Mouse (Mus musculus): ENCODE results near the gene Gm7030.
A peak's percentile ranks its signal among the peaks of the same experiment; 100 is the strongest.
"Not testable (repeated sequence)": the region's sequence is repeated elsewhere in the genome, so short reads cannot be mapped to it uniquely, and the experiment has no call there.

The Gm7030 gene

DNA sequence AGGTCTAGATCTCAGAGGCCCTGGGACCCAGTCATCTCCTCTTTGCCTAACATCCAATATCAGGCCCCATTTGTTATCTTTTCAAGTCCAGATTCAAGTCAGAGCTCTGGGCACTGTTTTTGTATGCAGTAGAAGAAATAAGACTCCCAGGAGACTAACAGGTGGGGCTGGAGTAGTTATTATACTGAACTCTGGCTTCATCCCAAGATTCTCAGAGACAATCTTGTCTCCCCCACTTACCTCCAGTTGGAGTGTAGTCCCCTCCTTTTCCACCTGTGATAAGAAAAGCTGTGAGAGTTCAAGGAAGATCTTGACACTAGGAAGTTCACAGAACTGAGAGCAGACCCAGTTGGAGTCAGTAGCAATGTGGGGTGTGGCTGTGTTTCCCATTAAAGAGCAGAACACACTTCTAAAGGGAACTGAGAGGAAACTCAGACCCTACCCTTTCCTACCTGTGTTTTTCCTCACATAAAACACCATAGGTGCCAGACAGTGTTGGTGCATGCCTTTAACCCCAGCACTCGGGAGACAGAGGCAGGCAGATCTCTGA is 7.1 kb upstream of the Gm7030 start:
- not testable (repeated sequence) for DNase-seq (ENCODE audit: extremely low read depth, insufficient read length, low spot score)

DNA sequence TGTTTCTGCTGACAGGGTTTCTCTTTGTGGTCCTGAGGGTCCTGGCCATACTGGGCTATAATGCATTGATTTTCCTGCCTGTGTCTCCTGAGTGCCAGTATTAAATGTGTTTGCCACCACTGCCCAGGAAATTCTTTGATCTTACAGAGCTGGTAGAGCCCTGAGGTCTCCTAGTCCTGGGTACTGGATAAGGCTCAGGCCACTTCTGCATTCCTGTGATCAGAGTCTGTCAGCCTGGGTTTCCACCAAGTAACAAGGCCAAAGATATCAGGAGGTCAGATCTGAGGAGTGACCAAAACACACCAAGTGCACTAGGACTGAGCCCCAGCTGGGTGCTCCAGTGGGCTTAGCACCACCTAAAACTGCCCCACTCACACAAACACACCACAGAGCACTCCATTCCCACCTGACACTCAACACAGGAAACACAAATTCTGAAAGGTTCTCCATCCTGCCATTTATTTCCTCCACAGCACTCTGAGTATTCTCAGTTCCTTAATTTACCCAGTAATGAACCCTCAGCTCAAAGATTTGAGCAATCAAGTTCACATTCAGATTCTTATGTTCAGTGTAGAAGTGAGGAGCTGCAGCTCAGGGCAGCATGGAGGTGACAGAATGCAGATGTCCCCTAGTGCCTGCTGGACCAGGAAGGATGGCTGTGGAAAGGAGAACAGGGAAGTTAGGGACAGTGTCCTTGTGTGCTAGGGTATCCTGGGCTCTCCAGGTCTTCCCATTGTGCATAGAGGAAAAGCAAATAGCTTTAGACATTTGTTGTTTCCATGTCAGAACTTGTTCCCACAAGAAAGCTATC is 6.4 kb upstream of the Gm7030 start:
- DNase-seq (ENCODE audit: extremely low read depth, insufficient read length, low spot score) = not testable (repeated sequence)

DNA sequence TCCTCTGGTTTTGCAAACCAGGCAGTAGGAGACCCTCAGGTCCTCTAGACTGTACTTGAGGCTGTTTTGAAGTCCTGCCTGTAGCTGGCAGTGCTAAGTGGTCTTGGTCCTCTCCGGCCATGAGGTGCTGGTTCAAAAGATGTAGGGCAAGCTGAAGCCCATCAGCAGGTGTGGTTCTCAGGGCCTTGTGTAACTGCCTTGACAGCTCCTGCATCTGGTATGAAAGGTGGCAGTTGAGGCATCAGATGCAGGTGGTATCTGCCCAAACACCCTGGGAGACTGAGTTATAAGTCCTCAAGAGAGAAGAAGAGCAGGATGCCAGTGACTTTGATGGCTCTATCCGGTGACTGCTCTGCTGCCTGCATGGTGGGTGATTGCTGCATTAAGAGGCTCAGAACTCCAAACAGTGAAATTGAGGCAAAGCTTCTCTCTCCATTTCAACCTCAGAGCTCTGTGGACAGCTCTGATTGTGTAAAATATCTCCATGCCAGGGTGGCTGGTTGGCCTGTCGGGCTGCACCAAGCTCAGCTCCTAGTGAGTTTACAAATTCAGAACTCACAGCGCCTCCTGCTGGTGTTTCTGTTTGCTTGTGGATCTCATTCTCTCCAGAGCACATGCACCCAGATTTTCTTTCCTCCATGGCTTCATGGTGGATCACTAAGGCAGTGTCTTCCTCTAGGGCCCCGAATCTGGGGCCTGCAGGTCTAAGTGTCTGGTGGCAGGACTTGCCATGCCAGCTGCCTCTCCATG is 2.5 kb upstream of the Gm7030 start:
- no peak for DNase-seq (ENCODE audit: extremely low read depth, insufficient read length, low spot score)

DNA sequence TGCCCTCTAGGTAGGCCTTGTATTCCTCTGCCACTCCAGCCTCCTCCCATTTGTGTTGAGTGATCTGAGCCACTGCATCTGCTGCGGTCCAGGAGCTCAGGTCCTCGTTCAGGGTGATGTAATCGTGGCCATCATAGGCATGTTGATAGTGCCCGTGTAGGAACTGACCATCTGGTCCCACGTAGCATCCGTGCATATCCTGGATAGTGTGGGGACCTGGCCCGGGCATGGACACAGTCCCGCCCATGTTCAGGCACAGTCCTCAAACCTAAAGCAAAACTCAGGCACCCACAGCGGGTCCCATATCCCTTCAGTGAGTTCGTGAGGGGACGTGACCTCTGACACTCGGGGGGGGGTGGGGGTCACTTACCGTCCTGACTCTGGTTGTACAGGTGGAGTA is 700 bp downstream of the Gm7030 start:
- DNase-seq (ENCODE audit: extremely low read depth, insufficient read length, low spot score) = not testable (repeated sequence)

DNA sequence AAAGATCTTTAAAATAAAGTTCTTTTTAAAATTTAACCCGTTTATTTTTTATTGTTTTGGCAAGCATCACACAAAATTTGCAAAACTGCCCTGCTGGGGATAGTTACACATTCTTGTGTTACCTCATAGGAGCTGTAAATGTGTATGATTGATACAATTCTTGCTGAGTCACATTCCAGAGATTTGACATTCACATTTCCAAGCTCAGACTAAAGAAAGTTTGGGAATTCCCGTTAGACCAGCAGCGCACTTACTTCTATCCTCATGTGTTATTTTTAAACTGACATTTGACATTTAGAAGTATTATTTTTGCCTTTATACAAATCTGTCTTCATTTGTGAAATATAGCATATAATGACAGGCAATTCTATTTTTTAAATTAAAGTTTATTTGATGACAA is 5.1 kb downstream of the Gm7030 start:
- not testable (repeated sequence) for DNase-seq (ENCODE audit: extremely low read depth, insufficient read length, low spot score)

DNA sequence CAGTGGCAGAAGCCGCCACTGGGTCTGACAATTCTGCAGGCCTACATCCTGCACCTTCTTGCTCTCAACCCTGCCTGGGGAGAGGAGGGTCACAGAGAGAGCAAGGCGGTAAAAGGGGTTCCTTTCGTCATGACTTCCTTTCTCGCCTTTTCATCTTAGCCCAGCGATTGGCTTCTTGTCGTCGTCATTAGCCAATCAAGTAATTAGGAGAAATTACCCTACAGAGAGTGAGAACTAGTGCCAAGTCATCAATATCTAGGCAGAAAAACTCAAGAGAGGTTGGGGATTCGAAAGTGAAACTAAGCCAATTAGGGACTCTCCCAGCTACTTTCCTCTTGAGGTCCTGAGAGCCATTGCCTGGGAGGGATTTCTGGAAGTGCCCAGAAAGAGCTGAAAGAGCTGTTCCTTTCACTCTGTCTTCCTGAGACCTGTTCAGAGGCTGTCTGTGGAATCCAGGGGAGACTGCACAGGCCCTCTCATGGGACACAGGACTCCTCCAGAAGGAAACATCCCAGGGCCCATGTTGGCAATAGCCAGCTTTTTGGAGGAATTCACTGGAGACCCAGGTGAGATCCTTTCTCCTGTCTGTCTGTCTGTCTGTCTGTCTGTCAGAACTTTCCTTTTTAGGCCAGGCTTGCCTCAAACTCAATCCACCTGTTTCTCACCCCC is 7.7 kb downstream of the Gm7030 start, which contains the start of gene Gm19684:
Gene Gm19684 (plus strand): TSS at position 327 of the 669 bp plus-strand sequence.
- peak; percentile 53 for DNase-seq (ENCODE audit: extremely low read depth, insufficient read length, low spot score)

DNA sequence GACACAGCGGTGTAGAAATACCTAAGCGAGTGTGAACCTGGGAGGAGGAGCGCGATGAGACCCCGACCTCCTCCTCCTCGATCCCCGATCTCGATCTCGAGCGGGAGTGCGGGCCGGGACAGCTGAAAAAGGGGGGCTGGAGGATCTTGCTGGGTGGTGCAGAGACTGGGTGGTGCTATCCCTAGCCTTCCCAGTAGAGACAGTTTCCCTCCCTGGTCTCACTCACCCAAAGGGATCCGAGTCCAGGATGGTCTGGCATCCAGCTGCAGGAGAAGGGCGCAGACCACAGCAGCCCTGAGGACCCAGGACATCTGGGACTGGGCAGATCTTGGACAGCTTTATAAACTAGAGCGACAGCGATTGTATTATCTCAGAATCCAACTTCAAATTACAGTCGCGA is 8.4 kb downstream of the Gm7030 start:
- not testable (repeated sequence) for DNase-seq (ENCODE audit: extremely low read depth, insufficient read length, low spot score)

DNA sequence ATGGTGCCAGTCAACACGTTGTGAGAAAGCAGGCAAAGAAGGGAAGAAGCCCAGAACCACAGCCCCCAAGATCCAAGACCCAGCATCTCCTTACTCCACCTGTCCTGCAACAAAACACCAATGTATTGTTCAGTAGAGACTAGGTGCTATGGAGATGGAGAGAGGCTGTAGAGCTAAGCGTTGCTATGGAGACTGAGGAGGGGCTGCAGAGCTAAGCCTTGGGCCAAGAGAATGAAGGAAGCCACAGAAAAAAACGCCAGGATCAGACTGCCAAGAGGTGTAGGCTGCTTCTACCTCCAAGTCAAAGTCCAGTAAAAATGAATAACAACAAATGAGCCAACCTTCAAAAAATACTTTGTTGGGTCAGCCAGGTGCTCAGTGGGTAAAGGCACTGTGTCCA is 12.7 kb downstream of the Gm7030 start:
- DNase-seq (ENCODE audit: extremely low read depth, insufficient read length, low spot score) = not testable (repeated sequence)

DNA sequence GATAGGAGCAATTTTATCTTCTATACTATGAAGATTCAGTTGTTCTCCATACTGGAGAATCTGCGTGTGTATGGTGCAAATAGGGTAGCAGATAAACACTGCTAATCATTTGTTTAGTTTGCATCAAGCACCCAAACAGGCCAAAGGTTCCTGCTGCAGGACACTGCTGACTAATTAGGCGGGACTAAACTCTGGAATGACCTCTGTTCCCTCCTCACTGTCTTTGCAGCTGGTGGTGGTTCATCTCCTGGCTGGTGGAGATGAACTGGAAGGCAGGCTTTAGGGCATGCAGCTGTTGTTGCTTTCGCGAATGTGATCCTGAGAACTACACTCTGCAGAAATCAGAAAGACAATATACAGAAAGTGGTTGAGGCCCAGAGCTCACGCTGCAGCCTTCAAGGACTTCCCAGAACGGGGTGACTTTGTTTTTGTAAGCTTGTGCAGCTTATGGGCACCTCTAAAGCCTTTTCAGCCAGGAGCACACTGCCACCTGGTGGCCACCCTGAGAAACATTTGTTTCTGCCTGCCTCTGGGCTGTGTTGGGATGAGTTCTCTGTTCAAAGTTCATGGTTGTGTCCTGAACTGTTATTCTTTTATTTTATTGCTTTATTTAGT is 15.1 kb downstream of the Gm7030 start:
- DNase-seq (ENCODE audit: extremely low read depth, insufficient read length, low spot score) = not testable (repeated sequence)

DNA sequence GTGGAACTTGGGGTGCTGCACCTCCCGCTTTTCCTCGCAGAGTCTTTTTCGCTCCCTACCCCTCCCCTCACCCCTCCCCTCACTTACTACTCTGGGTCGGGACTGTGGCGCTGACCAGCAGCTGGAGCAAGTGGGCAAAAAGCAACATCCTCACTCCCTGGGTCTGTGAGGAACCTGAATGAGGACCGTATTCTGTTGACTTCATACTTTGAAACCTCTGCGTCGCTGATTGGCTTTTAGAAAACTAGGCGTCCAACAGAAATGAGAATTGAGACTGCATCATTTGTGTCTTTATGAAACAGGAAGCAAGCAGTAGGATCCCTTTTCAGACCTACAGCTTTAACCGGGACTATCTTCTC is 17.7 kb downstream of the Gm7030 start:
- DNase-seq (ENCODE audit: extremely low read depth, insufficient read length, low spot score) = not testable (repeated sequence)

DNA sequence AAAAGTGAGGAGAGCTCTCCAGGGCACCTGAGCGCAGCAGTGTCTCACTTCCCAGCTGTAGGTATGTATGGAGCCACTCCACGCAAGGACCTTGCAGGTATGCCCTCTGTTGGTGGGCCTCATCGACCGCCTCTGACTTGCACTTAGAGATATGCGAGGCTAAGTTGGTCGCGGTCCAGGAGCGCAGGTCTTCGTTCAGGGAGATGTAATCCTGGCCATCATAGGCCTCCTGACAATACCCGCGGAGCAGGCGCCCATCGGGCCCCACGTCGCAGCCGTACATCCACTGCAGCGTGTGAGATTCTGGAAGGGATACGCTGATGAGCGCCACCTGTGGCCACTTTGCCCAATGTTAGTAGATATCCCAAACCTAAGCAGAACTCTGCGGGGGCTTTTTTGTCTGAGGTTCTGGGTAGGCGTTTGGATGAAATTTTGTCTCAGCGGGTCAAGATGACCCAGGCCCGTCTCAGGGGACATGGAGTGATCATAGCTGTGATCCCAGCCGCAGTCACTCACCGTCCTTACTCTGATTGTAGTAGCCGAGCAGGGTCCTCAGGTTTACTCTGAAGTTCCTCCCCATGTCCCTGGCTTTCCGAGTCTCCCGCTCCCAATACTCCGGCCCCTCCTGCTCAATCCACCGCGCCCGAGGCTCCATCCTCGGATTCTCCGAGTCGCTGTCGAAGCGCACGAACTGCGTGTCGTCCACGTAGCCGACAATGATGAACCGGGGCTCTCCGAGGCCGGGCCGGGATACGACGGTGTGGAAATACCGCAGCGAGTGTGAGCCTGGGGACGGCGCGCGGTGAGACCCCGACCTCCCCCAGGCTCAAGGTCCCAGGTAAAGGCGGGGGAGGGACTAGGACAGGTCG is 18.4 kb downstream of the Gm7030 start:
- DNase-seq (ENCODE audit: extremely low read depth, insufficient read length, low spot score) = not testable (repeated sequence)

DNA sequence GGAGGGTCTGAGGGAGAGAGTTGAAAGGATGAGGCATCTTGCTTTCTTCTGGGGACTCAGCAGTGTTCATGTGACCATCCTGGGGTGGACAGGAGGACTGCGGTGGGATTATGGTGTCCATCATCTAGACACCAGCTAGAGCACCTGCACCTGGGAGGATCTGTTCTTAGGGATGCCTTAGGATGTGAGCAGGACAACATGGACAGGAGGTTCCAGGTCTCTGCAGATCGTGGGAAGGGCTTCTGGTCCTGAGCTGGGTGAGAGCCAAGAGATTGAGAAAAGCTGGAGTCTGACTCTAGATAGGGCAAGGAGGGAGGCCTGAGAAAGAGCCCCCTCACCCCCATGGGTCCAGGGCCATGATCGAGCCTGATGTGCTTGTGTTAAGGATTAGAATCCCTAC is 19.1 kb downstream of the Gm7030 start:
- not testable (repeated sequence) for DNase-seq (ENCODE audit: extremely low read depth, insufficient read length, low spot score)

DNA sequence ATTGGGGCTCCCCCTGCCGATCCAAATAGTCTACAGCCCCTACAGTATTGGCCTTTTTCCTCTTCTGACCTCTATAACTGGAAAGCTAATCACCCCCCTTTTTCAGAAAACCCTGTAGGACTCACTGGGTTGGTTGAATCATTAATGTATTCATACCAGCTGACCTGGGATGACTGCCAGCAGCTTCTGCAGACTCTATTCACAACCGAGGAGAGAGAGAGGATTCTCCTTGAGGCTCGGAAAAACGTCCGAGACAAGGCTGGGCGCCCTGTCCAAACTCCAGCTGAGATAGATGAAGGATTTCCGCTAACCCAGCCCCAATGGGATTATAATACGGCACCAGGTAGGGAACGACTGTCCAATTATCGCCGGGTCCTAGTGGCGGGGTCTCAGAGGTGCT is 27.1 kb downstream of the Gm7030 start:
- DNase-seq (ENCODE audit: extremely low read depth, insufficient read length, low spot score) = not testable (repeated sequence)

DNA sequence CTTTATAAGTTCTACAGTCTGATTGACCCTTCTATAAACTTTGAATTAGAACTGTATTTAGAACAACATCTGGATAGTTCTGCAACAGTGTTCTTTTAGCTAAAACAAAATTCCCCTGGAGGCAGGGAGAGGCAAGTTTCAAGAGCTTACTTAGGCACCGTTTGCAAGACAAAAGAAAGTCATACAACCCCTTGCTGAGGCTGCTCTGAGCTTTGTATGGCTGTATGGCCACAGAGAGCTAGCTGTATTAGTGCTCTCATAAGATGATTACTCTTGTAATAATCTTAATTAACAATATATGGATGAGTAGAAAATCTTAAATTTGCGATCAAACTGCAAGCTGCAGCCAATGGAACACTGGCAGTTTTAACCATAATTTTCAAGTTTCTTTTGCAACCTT is 29.6 kb downstream of the Gm7030 start:
- not testable (repeated sequence) for DNase-seq (ENCODE audit: extremely low read depth, insufficient read length, low spot score)

DNA sequence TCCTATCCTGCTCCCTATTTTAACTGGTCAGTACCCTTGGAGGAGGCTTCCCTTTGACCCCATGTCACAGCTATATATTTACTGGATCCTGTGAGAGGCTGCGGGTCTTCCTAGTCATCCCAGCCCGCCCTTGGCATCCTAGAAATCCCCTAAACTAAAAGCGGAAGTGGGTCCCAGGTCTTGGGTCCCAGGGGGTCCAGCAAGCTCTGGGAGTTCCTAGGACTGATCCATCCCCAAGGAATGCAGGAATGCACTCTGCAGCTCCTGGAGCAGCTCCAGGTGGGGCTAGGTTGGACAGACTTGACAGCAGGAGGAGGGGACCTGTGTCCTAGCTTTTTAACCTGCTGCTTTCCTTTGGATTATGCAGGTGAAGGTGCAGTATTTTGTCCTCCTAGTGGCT is 35.3 kb downstream of the Gm7030 start:
- DNase-seq (ENCODE audit: extremely low read depth, insufficient read length, low spot score) = no peak

DNA sequence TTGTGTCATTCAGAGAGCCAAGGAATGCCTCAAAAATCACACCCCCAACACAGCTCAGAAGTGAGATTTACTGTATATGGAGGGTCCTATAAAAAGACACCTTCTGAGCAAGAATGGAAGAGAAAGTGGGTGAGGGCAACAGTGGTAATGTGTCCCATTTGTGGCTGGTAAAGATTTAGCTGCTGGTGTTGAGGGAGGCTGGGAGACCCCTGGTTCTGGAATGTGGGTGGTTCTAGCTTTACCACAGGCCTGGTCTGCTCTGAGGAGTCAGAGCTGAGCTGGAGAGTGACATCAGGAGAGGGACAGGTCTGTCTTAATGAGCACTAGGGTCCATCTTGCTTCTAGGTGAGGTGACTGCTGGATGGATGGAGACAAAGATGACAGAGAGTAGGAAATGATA is 36.7 kb downstream of the Gm7030 start:
- DNase-seq (ENCODE audit: extremely low read depth, insufficient read length, low spot score) = not testable (repeated sequence)

DNA sequence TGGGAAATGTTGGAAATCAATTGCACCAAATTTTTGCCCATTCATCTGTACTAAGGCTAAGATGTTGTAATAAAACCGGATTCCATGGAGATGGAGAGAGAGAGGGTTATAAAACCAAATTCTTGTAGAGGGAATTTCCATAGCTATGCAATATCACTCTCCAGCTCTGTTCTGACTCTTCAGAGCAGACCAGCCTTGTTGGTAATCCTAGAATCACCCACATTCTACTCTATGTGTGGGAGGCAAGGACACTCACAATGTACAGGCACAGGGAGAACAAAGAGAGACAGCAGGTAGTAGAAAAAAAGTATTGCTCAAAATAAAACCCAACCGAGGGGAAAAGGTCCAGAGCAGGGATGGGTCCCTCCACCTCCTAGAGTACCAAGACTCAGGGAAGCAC is 37.3 kb downstream of the Gm7030 start:
- DNase-seq (ENCODE audit: extremely low read depth, insufficient read length, low spot score) = not testable (repeated sequence)

DNA sequence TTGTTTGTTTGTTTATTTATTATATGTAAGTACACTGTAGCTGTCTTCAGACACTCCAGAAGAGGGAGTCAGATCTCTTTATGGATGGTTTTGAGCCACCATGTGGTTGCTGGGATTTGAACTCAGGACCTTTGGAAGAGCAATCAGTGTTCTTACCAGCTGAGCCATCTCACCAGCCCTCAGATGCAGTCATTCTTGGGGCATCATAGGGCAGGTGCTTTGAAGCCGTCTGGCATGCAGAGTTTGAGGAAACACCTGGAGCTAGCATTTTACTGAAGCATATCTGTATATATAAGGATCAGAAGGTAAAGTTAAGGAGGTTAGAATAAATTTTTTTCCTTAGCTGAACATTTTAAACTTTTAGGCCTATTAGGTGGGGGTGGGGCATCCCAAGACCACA is 43.2 kb downstream of the Gm7030 start:
- DNase-seq (ENCODE audit: extremely low read depth, insufficient read length, low spot score) = not testable (repeated sequence)

DNA sequence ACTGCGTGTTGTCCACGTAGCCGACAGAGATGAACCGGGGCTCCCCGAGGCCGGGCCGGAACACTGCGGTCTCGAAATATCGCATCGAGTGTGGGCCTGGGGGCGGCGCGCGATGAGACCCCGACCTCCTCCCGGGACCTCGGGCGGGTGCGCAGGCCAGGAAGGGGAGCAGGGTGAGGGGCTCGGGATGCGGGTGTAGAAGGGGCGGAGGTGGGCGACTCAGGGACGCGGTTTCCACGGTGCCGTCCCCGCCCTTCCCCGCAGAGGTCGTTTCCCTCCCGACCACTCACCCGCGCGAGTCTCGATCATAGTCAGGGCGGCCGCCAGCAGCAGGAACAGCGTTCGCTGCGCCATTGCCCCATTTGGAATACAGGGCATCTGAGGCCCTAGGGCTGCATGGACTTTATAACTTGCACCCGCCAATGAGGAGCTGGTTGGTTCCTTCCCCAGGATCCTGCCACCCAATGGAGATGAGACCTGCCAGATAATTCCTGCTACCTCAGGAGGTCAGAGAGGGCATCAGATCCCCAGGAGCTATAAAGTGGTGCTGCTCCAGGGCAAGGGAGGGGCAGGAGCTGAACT is 45.3 kb downstream of the Gm7030 start:
- no peak for DNase-seq (ENCODE audit: extremely low read depth, insufficient read length, low spot score)
